Mouse (Mus musculus) limb, embryonic 11.5 days (tissue): ENCODE data around the gene Lrrn4cl. TPM values are rescaled to one million over a fixed set of nuclear protein-coding genes. Genes with fewer than 3 reads are reported as not detected.

ENCODE experiments used
- ATAC-seq: fragments of 200-750 bp; cut with Nextera tagmentation; 2 replicates; pipeline ENCODE4 v1.8.0; 2017; ENCODE audit warnings: low read depth; ENCODE audit not compliant: insufficient number of reproducible peaks, low FRiP score, low TSS enrichment
- DNase-seq: peaks from one replicate; pipeline ENCODE4 v3.0.0-alpha.2; 2015; ENCODE audit warnings: low spot score
- H3K27ac ChIP-seq: fragments of 300-500 bp; sonication (generic); replicated peaks from 2 replicates; pipeline ENCODE4 v1.5.1; 2014; ENCODE audit warnings: low read depth, mild to moderate bottlenecking, low read length
- H3K27me3 ChIP-seq: fragments of 300-500 bp; sonication (generic); 2 replicates; pipeline ENCODE4 v1.6.1; 2014; ENCODE audit warnings: mild to moderate bottlenecking, low read length, mixed read lengths; ENCODE audit not compliant: control insufficient read depth, insufficient read depth
- H3K36me3 ChIP-seq: fragments of 300-500 bp; sonication (generic); 2 replicates; pipeline ENCODE4 v1.6.1; 2014; ENCODE audit warnings: mild to moderate bottlenecking, low read length, moderate library complexity, mixed read lengths; ENCODE audit not compliant: control insufficient read depth, insufficient read depth
- H3K4me1 ChIP-seq: fragments of 300-500 bp; sonication (generic); 2 replicates; pipeline ENCODE4 v1.6.1; 2014; ENCODE audit warnings: low read length, mixed read lengths; ENCODE audit not compliant: control insufficient read depth, insufficient read depth
- H3K4me2 ChIP-seq: fragments of 300-500 bp; sonication (generic); 2 replicates; pipeline ENCODE4 v1.6.1; 2014; ENCODE audit warnings: low read depth, mild to moderate bottlenecking, moderate library complexity; ENCODE audit not compliant: severe bottlenecking
- H3K4me3 ChIP-seq: fragments of 300-500 bp; sonication (generic); 2 replicates; pipeline ENCODE4 v1.5.1; 2014; ENCODE audit warnings: low read depth, low read length
- H3K9ac ChIP-seq: fragments of 300-500 bp; sonication (generic); 2 replicates; pipeline ENCODE4 v1.6.1; 2014; ENCODE audit warnings: mild to moderate bottlenecking, low read length
- H3K9me3 ChIP-seq: fragments of 300-500 bp; sonication (generic); 2 replicates; pipeline ENCODE4 v1.6.1; 2016; ENCODE audit warnings: low read length; ENCODE audit not compliant: control insufficient read depth
- WGBS: fragments of 180-500 bp; shearing (Covaris S2); extraction: QIAGEN DNeasy Blood & Tissue Kit; methylation state at CpG from one replicate; pipeline ENCODE4 v1.1.7; 2014; 5-methylcytosine and 5-hydroxymethylcytosine counted together
- polyA plus RNA-seq: library from polyadenylated mRNA; unstranded; fragments of >200 nt; fragmentation: Nextera tagmentation; extraction: Ambion mirVana; gene quantifications from 2 replicates; pipeline ENCODE4 v1.2.1, GENCODE M21; 2014

The Lrrn4cl gene
- polyA plus RNA-seq, 1 experiment from 2014 or later, result 0.12 TPM

- DNase-seq, result no peak
- WGBS, result 20% methylated on average over 3 of the region's 3 CpGs
- Histone ChIP-seq H3K9ac (peak overlapping the region; percentile 65), H3K4me2 (peak overlapping the region; percentile 59), H3K4me3 (peak overlapping the region; percentile 51), H3K36me3 (no peaks in the 10 kb centered on the region; the same call in 1 of the 2 replicates), H3K4me1 (no peaks in the 10 kb centered on the region), H3K9me3 (no peaks in the 10 kb centered on the region), H3K27ac (no peak overlapping the region), H3K27me3 (no peaks in the 10 kb centered on the region)
- no peak for ATAC-seq
Measured at GRCm38 (mm10) chr19:8881034-8881392, 30.4 kb downstream of the Lrrn4cl start.

GRCm38 (mm10) chr19:8883616-8884015, 33.0 kb downstream of the Lrrn4cl start, which contains the start of the genes Lbhd1 and Gm49403:
Lbhd1 (plus strand) TSS chr19:8883732.
Gm49403 (plus strand) TSS chr19:8883930.
- Histone ChIP-seq H3K4me2 (no peak within 1 kb of the TSS), H3K36me3 (no peaks in the 10 kb centered on the region), H3K9me3 (no peaks in the 10 kb centered on the region), H3K4me1 (peaks cover 6% of the 10 kb centered on the region; the same call in 1 of the 2 replicates), H3K4me3 (no peak within 1 kb of the TSS), H3K27ac (no peak within 1 kb of the TSS), H3K27me3 (no peaks in the 10 kb centered on the region), H3K9ac (no peak within 1 kb of the TSS)
- 77% methylated on average over 3 of the region's 3 CpGs for WGBS
- no peak for ATAC-seq
- DNase-seq, result no peak

GRCm38 (mm10) chr19:8886916-8887584, 36.5 kb downstream of the Lrrn4cl start:
- peak overlapping the region; percentile 63 for H3K27ac ChIP-seq
- ATAC-seq (no peak), DNase-seq (no peak)
- no peaks in the 10 kb centered on the region for H3K9me3 ChIP-seq
- peaks cover 6% of the 10 kb centered on the region; the same call in 1 of the 2 replicates for H3K36me3 ChIP-seq
- peak overlapping the region; percentile 73; the same call in 1 of the 2 replicates for H3K4me3 ChIP-seq
- H3K27me3 ChIP-seq, result no peaks in the 10 kb centered on the region
- H3K4me1 ChIP-seq, result peaks cover 6% of the 10 kb centered on the region; the same call in 1 of the 2 replicates
- 63% methylated on average over 1 of the region's 1 CpGs for WGBS
- no peak overlapping the region; the same call in none of the 2 replicates for H3K4me2 ChIP-seq
- H3K9ac ChIP-seq, result no peak overlapping the region; the same call in 1 of the 2 replicates

DNA sequence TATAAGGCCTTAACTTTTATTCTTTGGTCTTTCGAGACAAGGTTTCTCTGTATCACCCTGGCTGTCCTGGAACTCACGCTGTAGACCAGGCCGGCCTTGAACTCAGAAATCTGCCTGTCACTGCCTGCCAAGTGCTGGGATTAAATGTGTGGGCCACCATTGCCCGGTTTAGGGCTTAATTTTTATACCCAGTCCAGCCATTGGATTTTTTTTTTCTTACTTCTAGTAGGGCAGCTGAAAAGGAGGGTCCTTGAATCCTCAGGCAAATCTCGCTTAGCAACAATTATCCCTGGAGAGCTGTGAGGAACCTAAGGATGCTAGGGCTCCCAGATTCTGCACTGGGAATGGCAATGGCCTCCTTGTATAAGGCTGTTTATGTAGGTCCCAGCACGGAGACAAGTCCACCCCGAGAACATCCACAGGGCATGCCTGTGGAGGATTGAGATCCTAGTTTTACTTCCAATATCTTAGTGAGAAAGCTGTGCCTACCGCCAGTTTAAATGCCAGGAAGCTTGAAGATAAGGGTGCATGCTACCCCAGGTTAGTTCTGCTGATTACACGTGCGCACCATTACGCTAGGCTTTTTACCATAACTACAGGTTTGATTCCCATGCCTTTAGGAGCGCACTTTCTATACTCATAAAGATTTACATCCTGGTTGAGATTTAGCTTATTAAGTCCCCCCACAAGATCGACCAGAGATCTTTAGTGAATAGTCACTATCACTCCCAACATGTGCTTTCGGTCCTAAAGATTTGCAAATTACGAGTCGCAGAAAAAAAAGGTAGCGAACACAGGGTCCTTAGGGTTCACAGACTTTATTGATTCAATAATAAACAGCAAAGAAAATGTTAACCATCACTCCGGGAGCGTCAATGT, 37.3 kb downstream of the Lrrn4cl start:
- H3K36me3 ChIP-seq, result peaks cover 6% of the 10 kb centered on the region; the same call in 1 of the 2 replicates
- peak; percentile 26 for DNase-seq
- WGBS, result 16% methylated on average over 19 of the region's 19 CpGs
- no peaks in the 10 kb centered on the region for H3K27me3 ChIP-seq
- no peaks in the 10 kb centered on the region for H3K9me3 ChIP-seq
- H3K4me3 ChIP-seq, result peak overlapping the region; percentile 73
- ATAC-seq, result no peak
- H3K27ac ChIP-seq, result peak overlapping the region; percentile 63
- peak overlapping the region; percentile 77 for H3K4me2 ChIP-seq
- H3K4me1 ChIP-seq, result peaks cover 6% of the 10 kb centered on the region; the same call in 1 of the 2 replicates
- H3K9ac ChIP-seq, result peak overlapping the region; percentile 80

- Histone ChIP-seq H3K4me3 (peak within 1 kb of the TSS; percentile 73), H3K4me1 (peaks cover 6% of the 10 kb centered on the region; the same call in 1 of the 2 replicates), H3K36me3 (peaks cover 6% of the 10 kb centered on the region; the same call in 1 of the 2 replicates), H3K9ac (peak within 1 kb of the TSS; percentile 80), H3K27ac (peak within 1 kb of the TSS; percentile 87), H3K27me3 (no peaks in the 10 kb centered on the region), H3K4me2 (peak within 1 kb of the TSS; percentile 77), H3K9me3 (no peaks in the 10 kb centered on the region)
- WGBS, result under 1% methylated on average over 58 of the region's 58 CpGs
- ATAC-seq, result peak; percentile 93
- DNase-seq, result peak; percentile 97
Measured at GRCm38 (mm10) chr19:8888511-8889385, 38.2 kb downstream of the Lrrn4cl start, which contains the start of the genes 1810009A15Rik and Gm49416. 1810009A15Rik (plus strand) TSS chr19:8888853. Gm49416 (plus strand) TSS chr19:8888926.

- peak within 1 kb of the TSS; percentile 86 for H3K9ac ChIP-seq
- ATAC-seq (peak; percentile 44; the same call in 1 of the 2 replicates), DNase-seq (peak; percentile 91)
- no peaks in the 10 kb centered on the region for H3K9me3 ChIP-seq
- H3K4me3 ChIP-seq, result peak within 1 kb of the TSS; percentile 86
- H3K27ac ChIP-seq, result peak within 1 kb of the TSS; percentile 56; the same call in 1 of the 2 replicates
- 3% methylated on average over 54 of the region's 54 CpGs for WGBS
- H3K4me1 ChIP-seq, result peaks cover 9% of the 10 kb centered on the region; the same call in 1 of the 2 replicates
- no peaks in the 10 kb centered on the region for H3K27me3 ChIP-seq
- H3K36me3 ChIP-seq, result peaks cover 17% of the 10 kb centered on the region; the same call in 1 of the 2 replicates
- peak within 1 kb of the TSS; percentile 83 for H3K4me2 ChIP-seq
Measured at GRCm38 (mm10) chr19:8892829-8893766, 42.5 kb downstream of the Lrrn4cl start, which contains the start of gene Ints5. Ints5 (plus strand) TSS chr19:8893005.

DNA sequence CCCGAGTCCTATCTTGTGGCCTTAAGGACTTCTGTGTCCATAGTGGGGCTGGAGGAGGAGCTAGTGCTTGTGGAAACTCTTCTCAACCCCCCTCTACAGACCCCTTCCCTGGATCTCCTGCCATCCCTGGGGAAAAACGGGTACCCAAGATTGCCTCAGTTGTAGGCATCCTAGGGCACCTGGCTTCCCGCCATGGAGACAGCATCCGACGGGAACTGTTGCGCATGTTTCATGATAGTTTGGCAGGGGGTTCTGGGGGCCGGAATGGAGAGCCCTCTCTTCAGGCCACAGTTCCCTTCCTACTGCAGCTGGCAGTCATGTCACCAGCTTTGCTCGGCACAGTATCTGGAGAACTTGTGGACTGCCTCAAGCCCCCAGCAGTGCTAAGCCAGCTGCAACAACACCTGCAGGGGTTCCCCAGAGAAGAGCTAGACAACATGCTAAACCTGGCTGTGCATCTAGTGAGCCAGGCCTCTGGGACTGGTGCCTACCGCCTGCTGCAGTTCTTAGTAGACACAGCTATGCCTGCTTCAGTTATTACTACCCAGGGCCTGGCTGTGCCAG, 44.9 kb downstream of the Lrrn4cl start:
- WGBS, result 94% methylated on average over 9 of the region's 9 CpGs
- Histone ChIP-seq H3K27me3 (no peaks in the 10 kb centered on the region), H3K9ac (no peak overlapping the region), H3K4me1 (peaks cover 15% of the 10 kb centered on the region; the same call in 1 of the 2 replicates), H3K4me2 (0 out of 2 replicates have a peak overlapping the region, but pooled peaks have one; percentile 15), H3K27ac (no peak overlapping the region), H3K4me3 (no peak overlapping the region), H3K9me3 (no peaks in the 10 kb centered on the region), H3K36me3 (peaks cover 16% of the 10 kb centered on the region; the same call in 1 of the 2 replicates)
- ATAC-seq (no peak), DNase-seq (no peak)
